Mouse (Mus musculus): ENCODE measurements around the gene Rnf13. TPM values are rescaled to one million over a fixed set of nuclear protein-coding genes. Genes with fewer than 3 reads are reported as not detected.

The Rnf13 gene
- total and polyA plus RNA-seq, 3 experiments: 18.8 to 26.1 TPM; not detected in 1

- H3K9me3 ChIP-seq (replicated peaks; ENCODE audit: insufficient read depth, low read length): no peaks in the 10 kb centered on the region
- no peaks in the 10 kb centered on the region for H3K4me1 ChIP-seq (ENCODE audit: control insufficient read depth in 1 of 2, insufficient read depth in 2 of 2, low read length in 2 of 2)
- TF ChIP-seq CTCF (IDR thresholded peaks at IDR 0.05 in 2 of 3, conservative IDR thresholded peaks at IDR 0.05 in 1 of 3; ENCODE audit: control insufficient read depth in 1 of 3, insufficient read depth in 1 of 3, low read depth in 2 of 3, low read length in 3 of 3, poor library complexity in 1 of 3, severe bottlenecking in 1 of 3): peak in 2 of 3 experiments; percentile 8 to 41; a peak in 3 of 6 replicates
- peak; percentile 39 for TF ChIP-seq RAD21 (IDR thresholded peaks at IDR 0.05; ENCODE audit: low read depth, low read length)
- no peak for TF ChIP-seq KAT2A (conservative IDR thresholded peaks at IDR 0.05; ENCODE audit: low read depth, low read length)
- TF ChIP-seq SMC3 (IDR thresholded peaks at IDR 0.05; ENCODE audit: low read depth, low read length): peak; percentile 28
- no peaks in the 10 kb centered on the region for H3K79me2 ChIP-seq (ENCODE audit: control insufficient read depth, insufficient read depth, low read length, poor library complexity)
- H3K36me3 ChIP-seq (ENCODE audit: control insufficient read depth in 1 of 2, insufficient read depth in 2 of 2, low read length in 2 of 2): no peaks in the 10 kb centered on the region; a peak in 1 of 4 replicates
- peak; percentile 19 for DNase-seq (ENCODE audit: low read depth, low spot score)
- H3K9ac ChIP-seq (ENCODE audit: control insufficient read depth, low read depth, low read length, poor library complexity, severe bottlenecking): no peak overlapping the region
- H3K4me3 ChIP-seq (ENCODE audit: control insufficient read depth in 1 of 2, insufficient read depth in 1 of 2, low read depth in 2 of 2, low read length in 2 of 2): no peak overlapping the region
- H3K27me3 ChIP-seq (ENCODE audit: control insufficient read depth in 1 of 2, insufficient read depth in 2 of 2, low read length in 2 of 2): no peaks in the 10 kb centered on the region
- H3K27ac ChIP-seq (ENCODE audit: control insufficient read depth, low read depth, low read length): no peak overlapping the region
Measured at GRCm38 (mm10) chr3:57815447-57815846, 79.6 kb downstream of the Rnf13 start.

GRCm38 (mm10) chr3:57825866-57826265 lies 90.0 kb downstream of the Rnf13 start:
- TF ChIP-seq MAX (IDR thresholded peaks at IDR 0.05; ENCODE audit: low read length) (no peak), RAD21 (IDR thresholded peaks at IDR 0.05; ENCODE audit: low read depth, low read length) (no peak), ZNF384 (IDR thresholded peaks at IDR 0.05; ENCODE audit: low read depth, low read length) (no peak)

GRCm38 (mm10) chr3:57833585-57833984 lies 97.7 kb downstream of the Rnf13 start:
- no peak for DNase-seq (ENCODE audit: low read depth, low spot score)
- no peaks in the 10 kb centered on the region for H3K4me1 ChIP-seq (ENCODE audit: control insufficient read depth in 1 of 2, insufficient read depth in 2 of 2, low read length in 2 of 2)
- H3K27me3 ChIP-seq (ENCODE audit: control insufficient read depth in 1 of 2, insufficient read depth in 2 of 2, low read length in 2 of 2): no peaks in the 10 kb centered on the region
- no peaks in the 10 kb centered on the region for H3K79me2 ChIP-seq (ENCODE audit: control insufficient read depth, insufficient read depth, low read length, poor library complexity)
- no peak overlapping the region for H3K9ac ChIP-seq (ENCODE audit: control insufficient read depth, low read depth, low read length, poor library complexity, severe bottlenecking)
- no peak overlapping the region for H3K4me3 ChIP-seq (ENCODE audit: control insufficient read depth in 1 of 2, insufficient read depth in 1 of 2, low read depth in 2 of 2, low read length in 2 of 2)
- H3K36me3 ChIP-seq (ENCODE audit: control insufficient read depth in 1 of 2, insufficient read depth in 2 of 2, low read length in 2 of 2): peaks cover 0 to 3% of the 10 kb centered on the region in 2 experiments; a peak in 2 of 4 replicates
- no peaks in the 10 kb centered on the region for H3K9me3 ChIP-seq (replicated peaks; ENCODE audit: insufficient read depth, low read length)
- TF ChIP-seq ZC3H11A (IDR thresholded peaks at IDR 0.05; ENCODE audit: low read depth, low read length): no peak
- TF ChIP-seq ZKSCAN1 (IDR thresholded peaks at IDR 0.05; ENCODE audit: low read depth, low read length): no peak
- TF ChIP-seq CTCF (IDR thresholded peaks at IDR 0.05 in 2 of 3, conservative IDR thresholded peaks at IDR 0.05 in 1 of 3; ENCODE audit: control insufficient read depth in 1 of 3, insufficient read depth in 1 of 3, low read depth in 2 of 3, low read length in 3 of 3, poor library complexity in 1 of 3, severe bottlenecking in 1 of 3): no peak
- TF ChIP-seq ELF1 (IDR thresholded peaks at IDR 0.05; ENCODE audit: low read depth, low read length): no peak
- TF ChIP-seq CHD2 (IDR thresholded peaks at IDR 0.05; ENCODE audit: low read length): no peak
- H3K27ac ChIP-seq (ENCODE audit: control insufficient read depth, low read depth, low read length): no peak overlapping the region

More at GRCm38 (mm10) chr3:57825866-57826265, 90.0 kb downstream of the Rnf13 start:
- Histone ChIP-seq H3K79me2 (ENCODE audit: control insufficient read depth, insufficient read depth, low read length, poor library complexity) (no peaks in the 10 kb centered on the region), H3K4me1 (ENCODE audit: control insufficient read depth in 1 of 2, insufficient read depth in 2 of 2, low read length in 2 of 2) (peaks cover 0 to 2% of the 10 kb centered on the region in 2 experiments; a peak in 2 of 4 replicates), H3K27me3 (ENCODE audit: control insufficient read depth in 1 of 2, insufficient read depth in 2 of 2, low read length in 2 of 2) (no peaks in the 10 kb centered on the region), H3K27ac (ENCODE audit: control insufficient read depth, low read depth, low read length) (no peak overlapping the region), H3K36me3 (ENCODE audit: control insufficient read depth in 1 of 2, insufficient read depth in 2 of 2, low read length in 2 of 2) (peaks cover 4 to 9% of the 10 kb centered on the region in 2 experiments; a peak in 3 of 4 replicates), H3K9ac (ENCODE audit: control insufficient read depth, low read depth, low read length, poor library complexity, severe bottlenecking) (no peak overlapping the region), H3K4me3 (ENCODE audit: control insufficient read depth in 1 of 2, insufficient read depth in 1 of 2, low read depth in 2 of 2, low read length in 2 of 2) (no peak overlapping the region), H3K9me3 (replicated peaks; ENCODE audit: insufficient read depth, low read length) (no peaks in the 10 kb centered on the region)
- DNase-seq (ENCODE audit: low read depth, low spot score): no peak

All from MEL (cell line).